Mouse (Mus musculus): ENCODE results near the gene Cbln3. TPM values are rescaled to one million over a fixed set of nuclear protein-coding genes. Genes with fewer than 3 reads are reported as not detected.

The Cbln3 gene
- total RNA-seq (2021) = under 1 TPM in 1 of 2 experiments, not detected in 1; 0.13 TPM
- long read RNA-seq, experiment 1 = 0 reads
- long read RNA-seq, experiment 2 = 0 reads

DNA sequence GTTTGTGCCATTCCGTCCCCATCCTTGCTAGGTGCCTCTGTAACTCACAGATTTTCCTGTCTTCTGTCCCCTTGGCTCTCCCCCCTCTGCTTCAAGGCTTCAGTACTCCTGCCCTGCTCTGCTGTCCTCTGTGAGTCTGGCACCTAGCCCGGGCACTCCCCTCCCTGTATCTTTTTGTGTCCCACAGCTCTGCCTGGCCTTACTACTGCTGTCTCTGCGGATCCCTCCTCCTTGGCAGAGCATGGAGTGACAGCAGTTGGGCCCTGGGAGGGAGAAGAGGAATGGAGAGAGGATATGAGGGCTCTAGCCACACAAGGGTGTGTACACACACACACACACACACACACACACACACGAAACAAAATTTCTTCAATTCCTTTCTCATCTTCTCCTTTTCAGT lies at the start of gene Cbln3:
Gene Cbln3, minus strand, starts transcription at position 227 of the 400 bp plus-strand sequence.
- peak; percentile 83 to 88 for DNase-seq

DNA sequence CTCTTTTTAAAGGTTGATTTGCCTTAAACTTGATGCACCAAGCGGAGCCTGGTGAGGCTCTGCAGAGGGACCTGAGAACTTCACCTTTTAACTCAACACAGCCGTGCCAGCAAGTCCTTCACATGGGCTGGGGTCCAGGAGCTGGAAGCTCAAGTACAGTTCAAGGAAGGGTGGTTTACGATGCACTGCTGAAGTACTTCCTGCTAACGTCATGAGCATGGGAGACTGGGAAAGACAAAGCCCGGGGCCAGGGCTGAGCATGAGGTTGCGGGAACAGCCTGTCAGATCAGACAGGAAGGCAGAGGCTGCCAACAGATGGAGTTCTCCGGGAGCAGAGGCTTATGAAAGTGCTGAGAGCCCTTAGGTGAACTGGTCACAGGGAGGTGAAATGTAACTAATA lies 49.4 kb upstream of the Cbln3 start:
- peak; percentile 3 to 20 for DNase-seq

DNA sequence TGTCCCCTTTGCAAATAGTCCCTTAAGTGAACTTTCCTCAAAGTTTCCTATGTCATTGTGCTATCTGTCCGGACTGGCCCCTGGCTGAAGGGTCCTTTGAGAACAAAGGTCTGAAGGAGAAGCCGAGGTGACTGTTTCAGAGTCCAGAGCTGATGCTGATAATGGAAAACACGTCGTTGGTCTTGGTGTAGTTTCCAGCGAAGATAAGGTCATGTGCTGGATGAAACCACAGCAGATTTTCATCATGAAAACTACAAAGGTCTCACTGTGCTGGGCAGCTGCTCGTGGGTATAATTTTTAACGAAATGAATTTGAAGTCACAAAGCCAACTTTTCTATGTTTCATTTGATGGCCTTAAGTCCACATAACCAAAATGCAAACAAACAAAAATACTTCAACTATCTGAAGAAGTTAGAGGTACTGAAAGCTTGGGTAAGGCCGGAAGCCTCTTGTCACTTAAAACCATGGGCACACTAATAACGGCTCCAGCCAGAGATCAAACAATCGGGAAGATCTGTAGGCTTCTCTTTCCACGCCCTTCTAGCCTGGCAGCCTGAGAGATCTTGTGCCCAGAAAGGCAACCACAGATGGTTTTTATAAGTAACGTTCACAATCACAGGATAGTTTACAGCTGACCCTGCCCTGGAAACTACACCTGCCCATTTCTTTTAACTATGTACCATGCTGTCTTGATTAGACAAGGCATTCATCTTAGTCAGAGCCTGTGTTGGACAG lies 45.2 kb upstream of the Cbln3 start:
- DNase-seq = no peak

DNA sequence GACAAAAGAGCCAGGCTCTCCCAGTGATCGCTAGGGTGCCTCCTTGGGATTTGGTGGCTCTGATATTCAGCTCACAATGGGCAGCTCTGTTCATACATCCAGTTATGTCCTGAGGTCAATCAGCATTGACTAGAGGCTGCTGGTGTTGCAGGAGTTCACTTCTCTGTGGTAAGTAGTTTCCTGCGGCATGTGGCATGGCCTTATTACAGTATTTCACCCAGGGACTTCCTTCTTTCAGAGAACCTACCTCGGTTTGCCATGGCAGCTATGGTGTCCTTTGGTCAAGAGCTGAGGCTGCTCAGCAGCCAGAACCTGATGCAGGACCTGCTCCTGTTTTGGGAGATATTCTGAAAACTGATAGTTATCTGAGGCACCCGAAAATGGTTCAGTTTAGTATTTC lies 42.7 kb upstream of the Cbln3 start:
- DNase-seq = no peak

DNA sequence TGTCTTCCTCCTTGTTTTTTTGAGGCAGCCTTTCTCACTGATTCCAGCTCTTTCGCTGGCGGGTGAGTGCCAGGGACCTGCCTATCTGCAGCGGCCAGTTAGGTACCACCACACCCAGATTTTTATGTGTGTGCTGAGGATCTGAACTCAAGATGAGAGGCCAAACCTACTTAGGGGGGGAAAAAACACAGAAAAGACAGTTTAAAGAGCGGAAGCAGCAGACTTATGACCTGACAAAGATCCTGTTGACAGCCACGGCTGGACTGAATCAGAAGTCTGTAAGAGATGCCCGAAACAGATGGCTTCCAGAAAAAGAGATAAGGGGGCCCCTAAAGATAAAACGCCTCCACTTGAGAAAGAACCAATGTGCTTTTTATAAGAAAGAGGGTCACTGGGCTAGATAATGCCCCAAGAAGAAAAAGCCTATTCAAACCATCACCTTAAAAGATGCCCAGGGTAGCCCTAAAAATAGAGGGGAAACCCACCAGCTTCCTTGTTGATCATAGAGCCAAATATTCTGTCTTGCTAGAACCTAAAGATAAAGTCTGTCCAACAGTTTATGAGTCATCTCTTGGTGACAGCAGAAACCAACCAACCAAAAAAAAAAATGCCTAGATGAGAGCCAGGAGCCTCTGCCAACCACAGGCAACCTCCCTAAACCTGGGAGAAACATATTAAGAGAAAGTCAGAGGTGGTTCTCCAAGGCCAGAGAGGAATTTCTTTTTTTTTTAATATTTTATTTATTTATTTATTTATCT lies 38.5 kb upstream of the Cbln3 start:
- no peak for DNase-seq

DNA sequence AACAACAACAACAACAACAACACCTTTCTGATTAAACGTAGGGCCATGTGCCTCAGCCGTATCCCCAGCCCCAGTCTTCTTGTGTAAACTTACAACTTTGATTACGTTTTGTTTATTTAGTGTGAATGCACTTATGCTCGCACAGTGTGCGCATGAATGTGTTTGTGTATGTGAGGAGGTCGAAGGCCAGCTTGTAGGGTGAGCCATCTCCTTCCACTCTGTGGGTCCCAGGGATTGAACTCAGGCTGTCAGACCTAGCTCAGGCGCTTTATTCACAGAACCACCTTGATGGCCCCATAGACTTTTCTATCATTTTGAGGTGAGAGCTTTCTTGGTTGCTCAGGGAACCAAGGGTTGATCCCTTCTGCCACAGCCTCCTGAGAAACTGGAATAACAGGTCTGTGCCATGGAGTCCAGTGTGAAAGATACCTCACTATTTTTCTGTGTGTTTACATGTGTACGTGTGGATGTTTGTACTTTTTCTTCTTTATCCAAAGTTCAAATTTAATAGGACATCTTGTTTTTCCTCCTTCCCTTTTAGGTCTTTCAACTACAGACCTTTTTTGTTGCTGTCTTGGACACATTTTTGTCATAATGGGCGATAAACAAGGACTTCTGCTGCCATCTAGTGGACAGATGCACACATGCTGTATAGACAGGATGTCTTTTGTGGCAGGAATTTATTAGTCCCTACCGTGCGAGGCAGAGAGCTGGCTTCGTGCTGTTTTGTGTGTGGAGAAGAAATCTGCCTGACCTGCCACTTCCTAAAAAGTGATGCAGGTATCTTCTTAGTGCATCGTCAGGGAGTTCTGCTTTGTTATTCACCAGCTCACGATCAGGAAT lies 34.3 kb upstream of the Cbln3 start:
- peak; percentile 58 to 79 for DNase-seq

DNA sequence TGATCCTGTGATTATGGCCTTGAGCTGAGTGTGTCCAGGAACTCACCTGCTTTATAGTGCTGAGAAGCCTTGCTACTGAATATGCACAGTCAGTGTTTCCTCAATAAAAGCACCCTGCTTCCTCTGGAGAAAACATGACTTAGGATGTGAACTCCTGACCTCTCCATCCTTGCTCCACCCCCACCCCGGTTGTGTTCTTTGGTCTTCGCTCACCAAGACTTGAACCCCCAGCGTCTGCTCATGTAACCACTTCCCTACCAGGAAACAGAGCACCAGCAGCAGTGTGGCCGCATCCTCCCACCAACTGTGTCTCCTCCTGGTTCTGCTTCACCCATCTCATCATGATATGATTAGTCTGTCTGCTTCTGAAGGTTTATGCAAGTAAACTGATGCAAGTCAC lies 29.2 kb upstream of the Cbln3 start:
- no peak for DNase-seq

DNA sequence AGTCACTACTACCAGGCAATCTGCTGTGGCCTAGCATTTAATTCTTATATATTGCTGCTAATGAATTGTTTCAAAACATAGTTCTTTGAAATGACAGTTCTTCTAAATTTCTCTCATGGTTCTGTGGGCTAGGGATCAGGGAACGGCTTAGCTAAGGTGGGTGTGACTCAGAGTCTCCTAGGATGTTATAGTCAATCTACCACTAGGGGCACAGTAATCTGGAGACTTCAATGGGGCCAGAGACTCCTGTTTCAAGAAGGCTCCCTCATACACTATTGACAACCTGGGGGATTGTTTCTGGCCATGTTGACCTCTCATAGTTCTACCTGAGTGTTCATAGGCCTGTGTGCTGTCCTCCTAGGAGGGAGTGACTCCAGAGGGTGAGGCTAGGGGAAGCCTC lies 21.3 kb upstream of the Cbln3 start:
- DNase-seq = no peak

DNA sequence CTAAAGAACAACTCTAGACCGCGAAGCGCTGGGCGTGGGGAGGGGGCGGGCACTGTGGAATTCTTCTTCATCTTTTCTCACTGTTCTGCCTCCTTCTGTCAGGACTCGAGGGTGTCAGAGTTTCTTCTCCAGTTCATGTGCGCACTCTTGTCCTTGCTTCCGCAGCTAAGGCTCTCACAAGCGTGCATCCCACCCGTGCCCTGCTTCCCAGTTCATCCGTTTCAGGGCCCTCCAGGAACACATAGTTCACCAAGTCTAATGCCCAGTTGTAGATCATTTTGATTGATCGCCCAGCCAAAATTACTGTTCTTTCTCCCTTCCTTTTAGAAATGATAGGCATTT lies 16.2 kb upstream of the Cbln3 start:
- no peak for DNase-seq

DNA sequence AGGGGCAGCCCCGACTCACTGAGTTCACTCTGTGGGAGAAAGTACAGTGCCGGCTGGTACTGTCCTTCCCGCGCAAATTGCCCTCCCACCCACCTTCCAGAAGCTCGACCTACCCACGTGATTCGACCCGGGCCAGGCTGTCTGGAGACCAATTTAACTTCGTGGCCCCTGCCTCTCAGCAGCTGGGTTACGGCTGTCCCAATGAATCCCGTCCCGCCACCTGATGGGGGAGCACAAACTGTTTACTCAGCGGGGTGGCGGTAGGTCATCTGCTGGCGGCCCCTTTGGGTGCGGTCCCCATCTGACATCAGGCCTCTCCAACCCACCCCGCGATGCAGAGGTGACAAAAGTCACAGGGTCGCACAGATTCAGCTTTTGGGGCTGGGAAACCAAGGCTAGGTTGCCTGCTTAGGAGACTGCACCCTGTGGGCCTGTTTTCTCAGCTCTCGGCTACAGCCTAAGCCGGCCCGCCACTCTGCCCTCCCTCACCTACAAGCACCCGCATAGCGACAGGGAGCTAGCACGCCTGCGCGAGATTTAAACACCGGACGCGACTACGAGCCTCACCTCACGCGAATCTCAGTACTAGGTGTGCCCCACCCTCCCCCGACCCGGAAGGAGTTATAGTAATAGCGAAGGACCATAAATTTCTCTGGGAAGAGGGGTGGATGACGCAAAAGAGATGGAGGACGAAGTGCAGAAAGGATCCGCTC lies 15.7 kb upstream of the Cbln3 start, which contains the start of gene Sdr39u1:
Gene Sdr39u1, minus strand, starts transcription at position 593 of the 713 bp plus-strand sequence.
- DNase-seq = peak; percentile 83 to 92

DNA sequence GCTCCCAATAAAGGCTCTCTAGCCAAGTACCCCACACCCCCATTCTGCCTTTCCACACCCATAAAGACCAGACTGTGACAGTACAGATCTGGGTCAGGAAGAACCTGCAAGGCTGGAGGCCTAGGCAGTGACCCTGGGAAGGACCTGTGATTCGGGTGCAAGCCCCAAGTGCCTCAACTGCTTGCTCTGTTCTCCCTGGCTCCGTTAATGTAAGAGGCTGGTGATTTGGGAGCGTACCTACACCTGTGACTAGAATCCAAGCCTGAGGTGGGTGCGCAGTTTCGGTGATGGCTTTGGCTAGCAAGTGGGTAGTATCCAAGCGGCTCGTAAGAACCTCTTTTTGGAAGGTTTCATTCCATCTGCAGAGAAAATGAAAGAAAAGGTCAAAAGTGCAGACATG lies 14.8 kb upstream of the Cbln3 start:
- DNase-seq = no peak

DNA sequence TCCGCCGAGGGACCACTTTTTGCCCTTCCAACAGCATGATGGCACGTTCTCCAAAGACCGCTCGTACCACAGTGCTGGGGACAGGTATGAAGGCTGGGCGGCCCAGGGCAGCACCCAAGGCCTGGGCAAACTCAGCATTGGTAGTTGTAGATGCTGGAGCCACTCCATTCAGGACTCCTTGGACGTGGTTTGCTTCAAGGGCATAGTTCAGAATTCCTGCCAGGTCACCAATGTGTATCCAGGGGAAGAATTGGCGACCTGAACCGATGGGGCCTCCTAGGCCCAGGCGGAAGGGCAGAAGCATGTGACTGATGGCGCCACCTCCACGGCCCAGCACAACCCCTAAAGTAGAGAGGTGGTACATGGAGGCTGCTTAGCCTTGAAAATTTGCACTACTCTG lies 13.5 kb upstream of the Cbln3 start:
- DNase-seq = peak in 1 of 2 experiments; percentile 27

DNA sequence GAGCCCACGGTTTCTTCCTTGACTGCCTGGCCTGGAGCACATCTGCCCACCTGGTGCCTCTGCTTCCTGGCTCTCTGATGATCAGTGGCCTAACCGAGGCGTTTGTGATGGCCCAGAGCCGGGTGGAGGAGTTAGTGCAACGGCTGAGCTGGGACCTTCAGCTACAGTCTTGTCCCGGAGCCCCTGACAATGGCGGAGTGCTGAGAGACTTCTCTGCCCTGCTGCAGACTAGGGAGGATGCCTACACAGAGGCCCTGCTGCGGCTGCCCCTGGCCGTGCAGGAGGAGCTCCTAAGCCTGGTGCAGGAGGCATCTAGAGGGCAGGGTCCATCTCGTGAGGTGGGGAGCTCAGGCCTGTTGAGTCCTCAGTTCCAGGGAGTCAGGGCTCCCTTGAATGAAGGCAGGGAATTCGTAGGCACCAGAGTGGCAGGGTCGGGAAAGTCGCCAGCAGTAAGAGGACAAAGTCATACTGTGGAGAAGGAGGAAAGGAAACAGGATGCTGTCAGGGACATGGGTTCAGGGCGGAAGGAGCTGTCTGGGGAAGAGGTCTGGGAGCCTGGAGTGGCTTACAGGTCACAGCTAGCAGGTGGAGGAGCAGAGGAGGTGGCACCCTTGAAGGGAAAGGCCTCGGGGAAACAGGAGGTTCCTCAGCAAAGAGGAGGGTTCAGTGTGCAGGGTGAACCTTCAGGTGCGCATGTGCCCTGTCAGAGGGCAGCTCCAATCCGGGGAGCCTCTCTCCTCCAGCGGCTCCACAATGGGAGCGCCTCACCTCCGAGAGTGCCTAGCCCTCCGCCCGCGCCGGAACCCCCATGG lies 2.6 kb upstream of the Cbln3 start:
- DNase-seq = no peak

DNA sequence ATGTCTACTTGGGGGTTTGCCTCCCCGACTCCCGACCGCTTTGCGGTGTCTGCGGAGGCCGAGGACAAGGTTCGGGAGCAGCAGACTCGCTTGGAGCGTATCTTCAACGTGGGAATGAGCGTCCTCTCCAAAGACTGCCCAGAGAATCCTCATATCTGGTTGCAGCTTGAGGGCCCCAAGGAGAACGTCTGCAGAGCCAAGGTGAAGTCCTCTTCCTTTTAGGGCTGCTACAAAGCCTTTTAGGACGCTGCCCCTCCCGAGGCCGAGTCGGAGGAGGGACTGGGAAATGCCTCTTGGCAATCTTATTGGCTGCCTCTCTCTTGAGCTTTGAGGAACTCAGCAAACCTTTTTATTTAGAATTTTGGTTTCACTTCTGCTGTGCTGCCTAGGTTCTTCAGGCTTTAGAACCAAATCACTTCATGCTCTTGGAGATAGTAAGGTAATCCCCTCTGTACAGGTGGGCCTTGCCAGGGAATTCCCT lies 1.6 kb upstream of the Cbln3 start:
- DNase-seq = peak; percentile 55 to 73

DNA sequence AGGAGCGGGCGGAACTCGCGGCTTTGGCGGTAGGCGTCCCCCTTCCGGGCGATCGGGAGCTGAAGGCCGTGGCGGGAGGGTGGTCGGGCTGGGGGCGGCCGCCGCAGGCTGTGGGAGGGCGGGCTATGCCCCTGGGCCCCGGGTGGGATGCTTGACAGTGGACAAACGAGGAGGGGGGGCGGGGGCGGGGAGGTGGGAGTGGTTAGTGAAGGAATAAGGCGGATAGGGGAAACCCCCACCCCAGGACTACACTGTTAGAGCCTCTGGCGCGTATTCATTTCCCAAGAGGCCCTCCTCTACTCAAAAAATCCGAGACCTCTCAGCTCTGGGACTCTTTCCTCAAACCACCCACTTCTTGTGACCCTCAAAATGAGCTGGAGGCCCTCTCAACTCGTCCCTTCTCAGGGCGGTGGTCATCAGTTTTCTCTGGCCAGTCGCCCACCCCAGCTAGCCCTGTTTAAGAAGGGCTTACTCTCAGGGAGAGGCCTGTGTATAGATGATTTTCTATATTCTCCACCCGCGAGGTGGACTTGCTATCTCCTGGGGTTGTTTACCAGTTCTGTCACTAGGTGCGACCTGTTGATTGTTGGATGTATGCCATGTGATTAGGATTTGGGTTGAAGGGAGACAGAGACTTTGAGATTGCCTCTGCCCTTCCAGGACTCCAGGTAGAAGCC lies 1.1 kb upstream of the Cbln3 start:
- DNase-seq = no peak

DNA sequence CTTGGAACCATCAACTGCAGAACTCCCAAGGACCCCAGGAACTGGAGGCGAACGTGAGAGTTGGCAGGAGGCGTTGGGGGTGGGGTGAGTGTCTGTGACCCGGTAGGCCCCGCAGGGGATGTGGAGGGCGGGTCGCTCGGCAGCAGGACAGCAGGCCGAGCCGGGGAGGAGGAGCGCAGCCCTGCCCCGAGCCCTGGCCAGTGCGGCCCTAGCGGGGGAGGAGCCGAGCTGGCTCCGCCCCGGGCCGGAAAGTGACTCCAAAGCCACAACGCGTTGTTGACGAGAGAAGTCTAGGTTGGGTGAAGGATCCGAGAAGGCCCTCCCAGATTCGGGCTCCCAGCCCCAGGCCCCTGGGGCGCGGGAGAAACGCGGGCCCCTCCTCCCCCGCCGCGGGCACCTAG lies 521 bp upstream of the Cbln3 start, which contains the start of gene Khnyn:
Gene Khnyn, plus strand, starts transcription at position 235 of the 401 bp plus-strand sequence.
- peak; percentile 95 to 97 for DNase-seq

DNA sequence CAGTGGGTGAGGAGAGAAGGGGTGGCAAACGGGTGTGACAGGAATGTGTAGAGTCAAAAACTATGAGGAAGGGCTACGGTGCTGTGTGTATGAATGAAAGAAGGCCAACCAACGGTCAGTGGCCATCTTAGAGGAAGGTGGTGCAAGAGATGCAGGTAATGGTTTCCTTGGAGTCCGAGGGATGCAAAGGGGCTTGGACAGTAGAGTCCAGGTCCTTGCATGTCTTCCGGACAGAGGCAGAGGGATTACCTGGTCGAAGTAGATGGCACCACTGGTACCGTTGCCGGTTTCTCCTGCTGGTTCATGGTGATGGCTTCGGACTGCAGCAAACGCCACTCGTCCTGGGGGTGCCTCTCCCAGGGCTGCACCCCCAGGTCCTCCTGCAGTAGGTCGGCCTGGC lies 529 bp downstream of the Cbln3 start:
- DNase-seq = no peak

DNA sequence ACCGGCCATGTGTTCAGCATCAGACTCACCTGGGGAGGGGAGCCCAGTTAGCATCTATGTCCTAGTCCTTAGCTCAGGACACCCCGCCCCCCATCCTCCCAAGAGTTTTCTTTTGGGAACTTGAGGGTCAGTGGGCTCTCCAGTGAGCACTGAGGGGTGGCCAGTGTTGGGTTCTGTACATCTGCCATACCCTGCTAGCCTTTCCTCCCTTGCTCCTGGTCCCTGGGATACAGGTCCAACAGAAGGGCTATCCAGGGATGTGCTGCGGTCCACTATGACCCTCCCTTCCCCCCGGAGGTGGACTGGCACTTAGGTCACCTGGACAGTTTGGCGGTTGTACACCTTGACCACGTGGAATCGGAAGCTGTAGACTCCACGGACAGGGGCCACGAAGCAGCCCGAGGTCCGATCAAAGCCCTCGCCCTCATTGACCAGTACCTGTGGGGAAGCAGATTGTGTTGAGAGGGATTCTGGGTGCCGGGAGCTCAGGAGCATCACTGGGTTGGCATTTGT lies 987 bp downstream of the Cbln3 start:
- DNase-seq = no peak

DNA sequence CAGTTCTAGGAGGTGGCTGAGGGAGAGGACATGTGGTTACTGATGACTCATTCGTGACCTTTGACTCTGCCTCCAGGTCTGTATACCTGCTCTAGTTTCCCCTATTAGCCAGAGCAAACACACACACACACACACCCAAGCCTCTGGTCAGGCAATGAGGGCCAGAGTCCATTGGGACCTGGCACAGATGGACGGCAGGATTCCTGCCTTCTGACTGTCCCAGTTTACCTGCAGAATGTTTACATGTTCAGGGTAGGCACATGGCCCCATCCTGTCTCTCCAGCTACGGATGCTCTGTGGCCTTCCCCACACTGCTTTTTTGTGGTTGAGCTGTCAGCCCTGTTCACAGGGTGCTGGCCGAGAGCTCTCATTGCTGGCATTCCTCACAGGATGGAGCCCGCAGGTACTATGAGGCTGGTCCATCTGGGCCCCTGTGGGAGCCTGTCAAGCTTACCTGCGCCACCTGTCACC lies 2.0 kb downstream of the Cbln3 start:
- DNase-seq = no peak

DNA sequence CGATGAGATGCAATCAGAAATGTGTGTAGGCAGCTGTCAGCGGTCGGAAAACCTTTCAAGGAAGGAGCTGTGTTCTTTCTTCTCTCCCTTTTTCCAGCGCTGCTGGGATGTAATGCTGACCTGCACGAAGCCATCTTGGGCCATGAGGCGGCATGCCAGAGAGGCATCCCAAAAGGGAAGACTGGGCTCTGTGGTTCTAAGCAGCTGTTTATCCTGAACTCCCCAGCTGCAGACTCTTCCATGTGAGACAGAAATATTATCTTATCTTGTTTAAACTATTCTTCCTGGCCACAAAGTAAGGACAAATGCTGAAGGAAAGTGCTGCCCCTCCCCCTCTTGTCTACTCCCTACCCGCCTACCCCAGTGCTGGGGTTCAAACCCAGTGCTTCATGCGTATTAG lies 3.2 kb downstream of the Cbln3 start:
- DNase-seq = no peak
